ENCODE assay signal across 15 mouse cellular contexts in genomic region chr15:101065069-101065468, GRCm38 (mm10). TPM values are rescaled to one million over a fixed set of nuclear protein-coding genes. Genes with fewer than 3 reads are reported as not detected.
DNase-seq lines count a peak whose midpoint lies in the region; ATAC-seq and TF ChIP-seq lines count a peak whose summit lies in the region.
"Had no signal": no experiment of that assay in that cellular context is flagged by ENCODE, and none has a peak within 500 bp of the region (broad histone marks: within the 10 kb centered on the region; RNA-seq: fewer than 3 reads in every experiment).

No protein-coding gene starts in this region.

- WGBS in kidney, adult 2 months = 38% methylated on average over 6 of the region's 6 CpGs
- WGBS in embryonic facial prominence, embryonic 14.5 days = 27% methylated on average over 6 of the region's 6 CpGs
- WGBS in limb, embryonic 10.5 days = 21% methylated on average over 6 of the region's 6 CpGs

- peak; percentile 38 to 43 for DNase-seq in cerebellum, postnatal 14 days
- no peak for DNase-seq in cerebellum, adult 9-11 months
- peak; percentile 40 for DNase-seq in kidney, adult 2 months
- no peak for DNase-seq in kidney, adult 18-20 months
- DNase-seq in embryonic facial prominence, embryonic 14.5 days (ENCODE audit: low spot score) = no peak
- DNase-seq in limb, embryonic 10.5 days (ENCODE audit: low spot score) = no peak
- no peak for DNase-seq in yolk sac, embryonic 10.5 days (ENCODE audit: low spot score)
- DNase-seq in layer of hippocampus, adult 8-10 months (ENCODE audit: low spot score in 2 of 2) = no peak
- DNase-seq: layer of hippocampus, adult 9-11 months; liver had no signal

- no peak overlapping the region for H3K4me3 ChIP-seq in kidney, adult 2 months (ENCODE audit: insufficient read depth, low read depth, low read length)
- no peak overlapping the region for H3K4me3 ChIP-seq in embryonic facial prominence, embryonic 14.5 days (ENCODE audit: low read depth, low read length)
- no peak overlapping the region for H3K4me3 ChIP-seq in limb, embryonic 10.5 days
- H3K4me3 ChIP-seq: embryonic facial prominence, embryonic 15.5 days; hindbrain, embryonic 15.5 days had no signal

- no peak overlapping the region for H3K27ac ChIP-seq in kidney, adult 2 months (ENCODE audit: insufficient read depth, low read depth, low read length)
- no peak overlapping the region for H3K27ac ChIP-seq in embryonic facial prominence, embryonic 14.5 days (replicated peaks; ENCODE audit: low read depth, low read length)
- H3K27ac ChIP-seq in limb, embryonic 10.5 days = peak overlapping the region; percentile 38
- H3K27ac ChIP-seq: embryonic facial prominence, embryonic 15.5 days; hindbrain, embryonic 15.5 days had no signal

- no peaks in the 10 kb centered on the region for H3K9me3 ChIP-seq in embryonic facial prominence, embryonic 14.5 days (ENCODE audit: control insufficient read depth, low read length)
- no peaks in the 10 kb centered on the region for H3K9me3 ChIP-seq in limb, embryonic 10.5 days (replicated peaks)
- H3K9me3 ChIP-seq: embryonic facial prominence, embryonic 15.5 days; hindbrain, embryonic 15.5 days had no signal

- H3K27me3 ChIP-seq in kidney, adult 2 months (replicated peaks; ENCODE audit: control insufficient read depth, insufficient read depth, low read length) = no peaks in the 10 kb centered on the region
- no peaks in the 10 kb centered on the region for H3K27me3 ChIP-seq in embryonic facial prominence, embryonic 14.5 days (replicated peaks; ENCODE audit: control insufficient read depth, insufficient read depth, low read length)
- no peaks in the 10 kb centered on the region for H3K27me3 ChIP-seq in limb, embryonic 10.5 days (ENCODE audit: low read depth, poor library complexity, severe bottlenecking)
- H3K27me3 ChIP-seq: embryonic facial prominence, embryonic 15.5 days; hindbrain, embryonic 15.5 days had no signal

- no peak for ATAC-seq in embryonic facial prominence, embryonic 14.5 days (ENCODE audit: low read depth)

- TF ChIP-seq CTCF in kidney, adult 2 months (conservative IDR thresholded peaks at IDR 0.05; ENCODE audit: insufficient read depth, insufficient read length, low read depth, low read length) = no peak

- H3K9ac ChIP-seq in embryonic facial prominence, embryonic 14.5 days (ENCODE audit: low read depth, low read length) = 0 out of 2 replicates have a peak overlapping the region, but pooled peaks have one; percentile 34
- H3K9ac ChIP-seq: embryonic facial prominence, embryonic 15.5 days; hindbrain, embryonic 15.5 days had no signal

- no peaks in the 10 kb centered on the region for H3K36me3 ChIP-seq in kidney, adult 2 months (ENCODE audit: control insufficient read depth, insufficient read depth, low read length)
- no peaks in the 10 kb centered on the region for H3K36me3 ChIP-seq in embryonic facial prominence, embryonic 14.5 days (ENCODE audit: control insufficient read depth, insufficient read depth, low read length)
- H3K36me3 ChIP-seq in limb, embryonic 10.5 days = peaks cover 54% of the 10 kb centered on the region
- H3K36me3 ChIP-seq: embryonic facial prominence, embryonic 15.5 days; hindbrain, embryonic 15.5 days had no signal

- no peak overlapping the region for H3K4me2 ChIP-seq in embryonic facial prominence, embryonic 14.5 days (ENCODE audit: low read depth, low read length)
- H3K4me2 ChIP-seq: embryonic facial prominence, embryonic 15.5 days; hindbrain, embryonic 15.5 days had no signal

- TF ChIP-seq POLR2A in kidney, adult 2 months (IDR thresholded peaks at IDR 0.05; ENCODE audit: low read depth, low read length) = no peak

- H3K4me1 ChIP-seq in kidney, adult 2 months (ENCODE audit: control insufficient read depth, insufficient read depth, low read length) = peaks cover 33% of the 10 kb centered on the region
- H3K4me1 ChIP-seq in embryonic facial prominence, embryonic 14.5 days (ENCODE audit: control insufficient read depth, insufficient read depth, low read length) = peaks cover 14% of the 10 kb centered on the region
- H3K4me1 ChIP-seq in limb, embryonic 10.5 days = peaks cover 89% of the 10 kb centered on the region

RNA-seq across cellular contexts. Expression of gene Fignl2, which starts 13.3 kb away (rescaled TPM):
- polyA plus RNA-seq in kidney, adult 2 months (2012; rRNA removed) = 8.6 and 9.6 TPM in 2 replicates
- 0.26 and 0.30 TPM in 2 replicates for polyA plus RNA-seq in embryonic facial prominence, embryonic 14.5 days (2014; fragmentation: Nextera tagmentation; extraction: Ambion mirVana)
- 0.98 and 1.9 TPM in 2 replicates for polyA plus RNA-seq in limb, embryonic 10.5 days (2016; fragmentation: Nextera tagmentation; extraction: Ambion mirVana)
- total RNA-seq in layer of hippocampus, adult 8-10 months (2022) = 1 to 10 TPM; 1.3 to 2.4 (median 1.8) TPM

RNA-seq across cellular contexts. Expression of gene Gm47841, which starts 17.9 kb away (rescaled TPM):
- 0.23 TPM in 1 of 2 replicates, not detected in the other for polyA plus RNA-seq in kidney, adult 2 months (2012; rRNA removed)
- polyA plus RNA-seq in embryonic facial prominence, embryonic 14.5 days (2014; fragmentation: Nextera tagmentation; extraction: Ambion mirVana) = not detected in 2 replicates
- polyA plus RNA-seq in limb, embryonic 10.5 days (2016; fragmentation: Nextera tagmentation; extraction: Ambion mirVana) = not detected in 2 replicates
- total RNA-seq in layer of hippocampus, adult 8-10 months (2022) = not detected
- total RNA-seq: megakaryocyte progenitor cell, adult 5-6 weeks had no signal
- polyA plus RNA-seq: embryonic facial prominence, embryonic 15.5 days; hindbrain, embryonic 15.5 days; neural tube, embryonic 14.5 days; small intestine, adult 2 months had no signal

RNA-seq across cellular contexts. Expression of gene Ankrd33, which starts 50.5 kb away (rescaled TPM):
- polyA plus RNA-seq in kidney, adult 2 months (2012; rRNA removed) = not detected in 2 replicates
- not detected in 2 replicates for polyA plus RNA-seq in embryonic facial prominence, embryonic 14.5 days (2014; fragmentation: Nextera tagmentation; extraction: Ambion mirVana)
- polyA plus RNA-seq in limb, embryonic 10.5 days (2016; fragmentation: Nextera tagmentation; extraction: Ambion mirVana) = not detected in 2 replicates
- under 1 TPM in 1 of 4 experiments, not detected in 3; 0.25 TPM for total RNA-seq in layer of hippocampus, adult 8-10 months (2022)
- total RNA-seq: megakaryocyte progenitor cell, adult 5-6 weeks had no signal
- polyA plus RNA-seq: embryonic facial prominence, embryonic 15.5 days; hindbrain, embryonic 15.5 days; neural tube, embryonic 14.5 days; small intestine, adult 2 months had no signal

Comparison
In these comparisons a context has a peak if more than half of its experiments do, and no peak if none do; other contexts are left out.
1. DNase-seq: peak in cerebellum, postnatal 14 days (2 of 2) and kidney, adult 2 months (single experiment); none in cerebellum, adult 9-11 months (single experiment), kidney, adult 18-20 months (single experiment), embryonic facial prominence, embryonic 14.5 days (single experiment), limb, embryonic 10.5 days (single experiment), yolk sac, embryonic 10.5 days (single experiment) and layer of hippocampus, adult 8-10 months (0 of 2).